Mouse (Mus musculus) olfactory bulb, adult 2 months (tissue): ENCODE results near the gene Hspe1.

Source experiments
- CTCF ChIP-seq: fragments of 200-500 bp; IDR thresholded peaks from 2 replicates; pipeline ENCODE4 v1.5.1; 2012; ENCODE audit warnings: low read depth, mild to moderate bottlenecking, low read length, moderate library complexity; ENCODE audit not compliant: insufficient read depth
- POLR2A ChIP-seq: fragments of 200-500 bp; IDR thresholded peaks from 2 replicates; pipeline ENCODE4 v1.6.1; 2012; ENCODE audit warnings: mild to moderate bottlenecking, low read depth, low read length, moderate library complexity; ENCODE audit not compliant: insufficient read depth

DNA sequence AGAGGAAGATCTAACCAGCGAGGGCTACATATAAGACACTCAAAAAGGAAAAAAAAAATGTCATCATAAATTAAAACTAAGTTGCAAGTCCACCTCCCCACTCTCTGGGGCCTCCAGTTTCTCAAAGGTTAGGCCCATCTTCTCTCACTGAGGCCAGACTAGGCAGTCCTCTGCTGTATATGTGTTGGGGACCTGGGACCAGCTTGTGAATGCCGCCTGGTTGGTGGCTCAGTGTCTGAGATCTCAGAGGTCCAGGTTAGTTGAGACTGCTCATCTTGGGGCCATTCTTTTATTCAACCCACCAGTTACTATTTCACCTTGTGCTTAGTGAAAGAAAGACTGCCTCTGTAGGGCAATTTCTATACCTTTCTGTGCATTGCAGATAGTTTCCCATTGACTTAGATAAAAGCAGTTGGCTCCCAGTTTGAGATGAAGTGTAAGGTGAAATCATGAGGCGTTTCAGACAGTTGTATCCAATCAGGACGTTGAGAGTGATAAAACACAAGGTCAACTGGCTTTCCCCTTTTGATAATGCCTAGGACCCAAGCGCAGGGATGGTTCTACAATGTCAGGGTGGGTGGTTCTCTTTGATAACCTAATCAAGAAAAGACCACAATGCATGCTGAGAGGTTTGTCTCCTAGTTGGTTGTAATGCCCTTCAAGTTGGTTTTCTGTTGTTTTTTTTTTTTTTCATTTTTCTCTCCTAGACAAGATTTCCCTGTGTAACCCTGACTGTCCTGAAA, 12.1 kb upstream of the Hspe1 start:
- TF ChIP-seq CTCF (no peak), POLR2A (no peak)
